Mouse (Mus musculus) B cell, adult 2 months (primary cell): ENCODE results near the gene Map6.

Experiments used
- DNase-seq, 2 experiments: peaks; one replicate each; pipeline ENCODE4 v3.0.0; 2022

The Map6 gene

DNA sequence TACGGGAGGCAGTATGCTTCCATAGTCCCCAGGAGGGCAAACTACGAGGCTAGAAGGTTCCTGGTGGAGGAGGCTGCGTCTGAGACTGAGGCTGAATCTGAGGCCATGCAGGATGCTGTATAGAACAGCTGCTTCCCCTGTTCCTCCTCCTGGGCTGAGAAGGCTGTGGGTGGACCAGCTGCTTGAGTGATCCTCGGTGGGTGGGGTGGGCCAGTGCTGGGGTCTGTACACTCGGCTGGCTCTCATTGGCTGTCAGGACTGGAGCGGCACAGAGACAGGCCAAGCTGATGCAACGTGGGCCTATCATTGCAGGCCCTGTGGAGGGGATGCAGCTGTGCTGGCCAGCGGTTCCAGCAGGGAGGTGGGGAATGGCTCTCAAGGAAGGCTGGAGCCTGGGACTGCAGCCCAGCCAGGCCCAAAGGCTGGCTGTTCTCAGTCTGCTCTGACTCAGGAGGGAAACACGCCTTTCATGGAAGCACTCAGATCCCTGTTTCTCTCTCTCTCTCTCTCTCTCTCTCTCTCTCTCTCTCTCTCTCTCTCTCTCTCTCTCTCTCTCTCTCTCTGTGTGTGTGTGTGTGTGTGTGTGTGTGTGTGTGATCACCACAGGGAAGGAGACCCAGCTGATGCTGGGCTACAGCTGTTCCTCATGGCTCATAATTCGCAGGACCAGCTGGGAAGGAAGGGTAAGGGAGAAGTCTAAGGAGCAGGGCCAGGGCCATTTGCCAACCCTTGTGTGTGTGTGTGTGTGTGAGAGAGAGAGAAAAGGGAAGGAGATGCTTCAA lies 93.0 kb downstream of the Map6 start:
- no peak for DNase-seq

DNA sequence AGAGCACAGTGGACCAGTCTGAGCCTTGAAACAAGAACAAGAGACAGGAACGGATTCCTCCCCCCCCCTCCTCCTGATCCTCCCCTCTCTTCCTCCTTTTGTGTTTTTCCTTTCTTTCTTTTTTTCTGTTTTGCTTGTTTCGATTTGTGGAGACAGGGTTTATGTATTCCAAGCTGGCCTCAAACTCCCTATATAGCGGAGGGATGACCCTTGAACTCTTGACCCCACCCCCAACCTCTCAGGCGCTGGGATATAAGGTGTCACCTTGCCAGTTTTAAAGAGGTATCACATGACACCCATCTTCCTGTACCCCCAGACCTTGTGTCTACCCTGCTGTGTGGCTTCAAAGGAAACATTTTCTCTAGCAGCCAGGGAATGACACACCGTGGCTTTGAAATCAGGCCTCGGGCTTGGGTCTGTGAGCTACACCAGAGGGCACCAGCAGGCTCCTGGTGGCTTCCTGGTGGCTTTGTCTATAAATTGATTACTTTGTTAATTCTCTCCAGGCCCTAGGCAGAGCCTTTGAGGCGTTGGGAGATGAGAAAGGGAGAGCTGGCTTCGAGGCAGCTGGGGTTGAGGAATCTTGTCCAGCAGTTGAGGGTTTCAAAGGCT lies 93.7 kb downstream of the Map6 start:
- no peak for DNase-seq

DNA sequence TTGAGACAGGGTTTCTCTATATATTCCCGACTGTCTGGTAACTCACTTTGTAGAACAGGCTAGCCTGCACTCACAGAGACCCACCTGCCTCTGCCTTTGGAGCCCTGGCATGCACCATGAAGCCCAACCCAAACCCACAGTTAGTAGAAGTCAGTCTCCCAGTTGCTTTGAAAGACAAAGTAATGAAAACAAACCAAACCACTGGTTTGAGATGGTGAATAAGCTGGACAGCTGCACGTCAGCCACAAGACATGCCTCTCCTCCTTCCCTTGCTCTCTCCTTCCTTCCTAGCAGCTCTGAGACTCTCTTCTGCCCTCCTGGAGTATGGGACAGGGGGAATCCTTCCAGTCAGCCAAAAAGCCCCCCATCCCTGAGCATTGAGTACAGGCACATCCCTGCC lies 94.9 kb downstream of the Map6 start:
- DNase-seq = no peak

DNA sequence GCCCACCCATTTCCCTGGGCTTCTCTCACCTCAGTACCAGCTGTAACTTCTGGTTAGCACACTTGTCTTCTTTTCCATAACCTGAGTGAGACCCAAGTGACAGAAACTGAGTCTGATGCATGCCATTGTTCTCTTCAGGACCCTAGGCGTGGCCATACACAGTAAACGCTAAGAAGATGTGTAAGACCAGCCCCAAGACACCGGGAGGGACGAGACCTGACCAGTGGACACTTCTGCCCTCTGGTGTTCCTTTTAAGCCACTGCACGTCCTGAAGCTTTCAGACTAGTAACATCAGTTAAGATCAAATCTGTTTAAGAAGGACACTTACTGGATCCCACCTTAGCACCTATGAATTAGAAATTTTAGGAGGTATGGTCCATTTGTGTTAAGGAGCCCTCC lies 97.8 kb downstream of the Map6 start:
- DNase-seq = peak; percentile 26

DNA sequence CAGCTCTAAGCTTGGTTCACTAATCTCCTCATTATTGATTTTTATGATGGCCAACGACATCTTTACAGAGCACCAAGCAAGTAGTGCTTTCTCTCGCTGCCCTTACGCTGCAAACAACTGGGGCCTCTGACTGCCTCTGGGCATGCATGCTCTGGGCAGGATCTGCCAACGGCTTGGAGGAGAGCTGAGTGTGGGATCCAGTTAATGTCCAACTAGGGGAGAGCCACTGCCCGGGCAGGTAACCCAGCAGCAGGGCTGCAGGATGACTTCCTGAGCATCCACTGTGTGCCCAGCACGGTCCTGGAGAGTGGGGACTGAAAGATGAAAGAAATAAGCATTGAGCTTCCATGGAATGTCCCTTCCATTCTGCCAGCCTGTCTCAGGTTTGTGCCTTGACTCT lies 99.5 kb downstream of the Map6 start:
- DNase-seq = no peak

DNA sequence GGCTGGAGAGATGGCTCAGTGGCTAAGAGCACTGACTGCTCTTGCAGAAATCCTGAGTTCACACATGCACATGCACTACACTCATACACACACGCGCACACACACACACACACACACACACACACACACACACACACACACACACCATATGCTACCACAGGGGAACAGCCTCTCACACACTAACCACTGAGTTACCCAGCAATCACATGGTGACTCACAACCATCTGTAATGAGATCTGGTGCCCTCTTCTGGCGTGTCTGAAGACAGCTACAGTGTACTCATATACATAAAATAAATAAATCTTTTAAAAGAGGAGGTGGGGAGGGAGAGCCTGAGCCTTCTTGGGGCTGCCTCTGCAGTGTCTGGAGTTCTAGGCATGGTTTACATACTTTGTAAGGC lies 107.1 kb downstream of the Map6 start:
- DNase-seq = peak in 1 of 2 experiments; percentile 20

DNA sequence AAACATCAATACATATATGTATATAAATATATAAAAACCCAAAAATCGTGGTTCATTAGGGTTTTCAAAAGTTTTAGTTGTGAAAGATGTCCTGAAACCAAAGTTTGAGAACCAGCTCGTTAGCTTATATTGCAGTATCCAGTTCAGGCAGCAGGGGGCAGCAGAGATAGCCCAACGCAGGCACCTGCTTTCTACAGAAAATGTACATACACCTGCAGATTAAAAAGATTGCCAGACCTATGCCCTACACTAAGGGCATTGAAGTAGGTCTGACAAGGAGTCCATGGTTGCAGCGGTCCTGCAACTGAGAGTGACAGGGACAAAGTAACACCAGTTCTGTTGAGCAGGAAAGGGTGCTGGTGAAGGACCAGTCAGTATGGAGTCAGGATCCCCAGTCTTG lies 108.2 kb downstream of the Map6 start:
- DNase-seq = peak; percentile 92 to 93

DNA sequence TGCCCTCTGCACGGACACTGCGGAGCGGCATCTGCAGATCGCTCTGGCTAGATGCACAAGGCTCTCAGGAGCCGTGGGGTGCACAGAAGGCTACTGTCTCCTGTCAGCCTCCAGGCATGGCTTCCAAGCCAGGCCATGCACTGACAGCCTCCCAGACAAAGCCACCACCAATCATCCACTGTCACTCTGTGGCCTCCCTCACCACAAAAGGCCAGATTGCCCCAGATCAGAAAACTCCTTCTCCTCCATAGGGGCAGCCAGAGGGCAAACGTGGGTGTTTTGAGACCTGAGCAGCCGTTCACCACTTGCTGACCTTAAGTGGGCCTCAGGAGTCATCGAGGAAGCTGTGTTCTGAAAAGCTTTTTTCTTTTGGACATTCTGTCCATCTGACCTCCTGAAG lies 111.6 kb downstream of the Map6 start:
- no peak for DNase-seq

DNA sequence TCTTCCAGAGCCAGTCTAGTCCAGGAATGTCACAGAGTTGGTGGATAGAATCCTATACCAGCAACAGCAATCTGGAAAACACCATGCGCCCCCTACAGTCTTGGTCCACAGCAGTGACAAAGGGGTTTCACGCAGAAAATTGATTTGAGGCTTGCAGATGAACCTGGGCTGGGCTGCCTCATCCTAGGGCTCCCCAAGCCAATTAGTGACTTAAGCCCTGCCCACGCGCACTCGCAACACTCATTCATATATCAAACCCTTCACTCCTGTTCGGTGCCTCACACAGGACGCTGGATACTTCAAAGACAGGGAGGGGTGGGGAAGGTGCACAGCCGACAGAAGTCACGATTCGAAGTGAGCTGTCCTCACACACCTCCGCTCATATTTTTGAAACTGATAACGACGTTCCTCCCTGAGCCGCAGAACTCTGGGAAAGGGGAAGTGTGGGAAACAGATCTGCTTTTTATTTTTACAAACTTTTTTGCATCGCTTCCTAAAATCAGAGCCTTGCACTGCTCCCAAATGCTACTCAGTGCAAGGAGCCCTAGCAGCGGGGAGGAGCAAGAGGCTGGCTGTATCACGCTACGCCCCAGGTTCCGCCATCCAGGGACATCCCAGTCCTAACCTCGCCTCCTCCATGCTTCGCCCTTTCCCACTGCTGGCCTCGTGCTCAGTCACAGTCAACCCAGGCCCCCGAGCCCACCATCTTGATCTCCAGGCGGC lies 113.4 kb downstream of the Map6 start:
- DNase-seq = peak; percentile 29 to 33

DNA sequence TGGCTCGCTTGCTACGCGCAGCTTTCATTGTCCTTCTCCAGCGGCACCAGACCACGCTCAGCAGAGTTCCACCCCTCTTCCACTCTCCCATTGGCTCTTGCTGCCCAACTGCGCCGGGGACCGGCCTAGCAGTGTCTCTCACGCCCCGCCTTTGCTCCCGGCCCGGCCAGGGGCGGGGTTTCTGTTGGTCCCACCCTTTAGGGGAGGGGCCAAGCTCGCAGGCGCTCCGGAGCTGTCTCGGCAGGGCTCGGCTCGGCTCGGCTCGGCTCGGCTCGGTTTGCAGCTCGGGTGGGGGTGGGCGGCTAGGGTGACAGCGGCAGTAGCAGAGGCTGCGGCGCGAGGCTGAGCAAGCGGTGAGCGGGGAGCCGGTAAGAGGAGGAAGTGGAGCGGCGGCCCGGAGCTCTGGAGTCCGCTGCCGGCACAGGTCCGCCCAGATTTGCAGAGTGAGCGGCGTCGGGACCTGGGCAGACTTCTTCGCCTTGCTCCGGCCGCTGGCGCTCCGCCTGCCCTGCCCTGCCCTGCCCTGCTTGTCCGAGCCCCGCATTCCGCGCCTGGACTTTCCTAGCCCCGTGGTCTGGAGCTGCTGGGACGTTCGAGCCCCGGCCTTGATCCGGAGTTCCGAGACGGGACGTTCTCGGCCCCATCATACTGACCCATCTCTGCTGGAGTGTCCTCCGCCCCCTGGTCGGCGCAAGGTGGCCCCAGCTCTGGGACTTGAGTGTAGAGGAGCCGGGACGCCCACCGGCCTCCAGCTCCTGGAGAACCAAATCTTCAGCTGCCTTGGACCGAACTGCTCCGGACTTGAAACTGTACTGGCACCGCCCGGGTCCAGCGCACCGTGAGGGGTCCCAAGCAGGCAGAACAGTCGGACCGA lies 114.2 kb downstream of the Map6 start, which contains the start of gene Gdpd5:
Gdpd5 (plus strand) TSS at position 201 of the 874 bp plus-strand sequence.
- peak; percentile 99 to 100 for DNase-seq

DNA sequence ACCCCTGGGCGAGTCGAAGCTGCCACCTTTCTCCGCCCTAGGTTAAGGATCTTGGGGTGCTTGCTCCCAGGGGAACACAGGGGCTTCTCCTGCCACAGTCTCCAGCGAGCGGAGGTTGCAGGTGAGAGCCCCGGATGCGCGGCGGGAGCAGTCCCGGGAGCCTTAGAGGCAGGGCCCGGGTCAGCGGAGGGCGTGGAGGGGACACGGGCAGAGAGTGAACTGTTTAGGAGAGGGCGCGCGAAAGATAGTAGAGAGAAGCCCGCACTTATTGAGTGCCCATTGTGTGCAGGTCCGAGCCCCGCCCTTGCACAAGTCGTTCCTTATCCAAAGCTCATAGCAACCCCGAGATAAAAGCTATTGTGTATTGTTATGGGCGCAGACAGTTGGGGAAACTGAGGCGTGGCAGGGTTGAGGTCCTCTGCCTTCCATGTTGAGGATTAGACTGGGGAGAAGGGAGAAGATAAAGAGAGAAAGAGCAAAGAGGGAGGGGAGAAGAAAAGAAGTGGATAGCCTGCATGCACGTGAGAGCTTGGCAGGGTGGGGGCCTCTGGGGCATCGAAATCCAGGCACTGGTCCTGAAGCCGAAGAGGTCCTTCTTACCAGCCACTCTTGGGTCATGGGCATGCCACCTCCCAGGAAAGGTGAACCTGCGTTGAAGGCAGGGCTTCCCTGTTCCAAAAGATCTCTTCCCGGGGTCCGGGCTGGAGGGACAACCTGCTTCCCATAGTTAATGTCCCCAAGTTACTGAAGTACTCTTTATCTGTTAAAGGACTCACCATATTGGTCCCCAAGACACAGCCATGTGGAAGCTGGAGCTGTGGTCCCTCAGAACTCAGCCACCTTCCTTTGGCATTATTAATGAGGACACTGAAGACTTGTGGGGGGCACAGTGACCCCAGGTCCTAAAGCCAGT lies 115.1 kb downstream of the Map6 start:
- DNase-seq = peak in 1 of 2 experiments; percentile 25

DNA sequence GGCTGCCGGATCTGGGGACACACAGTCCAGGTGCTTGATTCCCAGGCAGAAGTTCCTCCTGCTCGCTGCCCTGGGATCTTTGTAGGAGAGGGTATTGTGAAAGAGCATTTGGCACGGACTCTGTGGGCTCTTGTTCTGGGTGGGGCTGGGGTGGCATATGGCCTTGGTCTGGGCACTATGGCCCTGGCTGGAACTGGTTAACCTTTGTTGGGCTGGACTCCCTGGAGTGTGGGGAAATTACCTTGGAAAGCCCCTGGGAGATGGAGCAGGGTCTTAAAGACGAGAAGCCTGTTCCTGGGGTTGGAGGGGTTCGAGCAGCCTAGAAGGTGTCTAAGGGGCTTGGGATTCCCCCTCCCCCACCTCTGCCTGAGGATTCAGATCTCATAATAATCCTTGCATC lies 116.0 kb downstream of the Map6 start:
- DNase-seq = no peak

DNA sequence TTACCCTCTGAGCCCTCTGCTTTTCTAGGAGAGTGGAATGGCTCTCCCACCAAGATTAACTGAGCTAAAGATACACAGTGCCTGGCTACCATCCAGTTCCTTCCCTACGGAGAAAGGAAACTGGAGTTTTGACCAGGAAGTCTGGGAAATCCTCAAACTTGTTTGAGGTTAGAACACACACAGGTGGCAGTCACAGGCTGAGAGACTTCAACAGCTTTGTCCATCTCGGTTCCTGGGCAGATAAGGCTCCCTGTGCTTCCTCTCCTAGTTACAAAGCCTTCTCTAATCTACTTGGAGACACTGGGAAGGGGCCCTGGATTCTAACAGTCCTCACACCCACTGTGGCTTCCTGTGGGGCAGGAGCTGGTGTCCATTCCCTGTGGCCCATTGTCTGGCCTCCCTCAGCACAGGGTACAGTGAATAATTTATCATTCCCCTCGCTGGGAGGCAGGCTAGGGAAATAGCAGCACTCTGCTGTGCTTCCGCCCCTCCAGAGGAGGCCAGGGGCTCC lies 116.9 kb downstream of the Map6 start:
- DNase-seq = no peak

DNA sequence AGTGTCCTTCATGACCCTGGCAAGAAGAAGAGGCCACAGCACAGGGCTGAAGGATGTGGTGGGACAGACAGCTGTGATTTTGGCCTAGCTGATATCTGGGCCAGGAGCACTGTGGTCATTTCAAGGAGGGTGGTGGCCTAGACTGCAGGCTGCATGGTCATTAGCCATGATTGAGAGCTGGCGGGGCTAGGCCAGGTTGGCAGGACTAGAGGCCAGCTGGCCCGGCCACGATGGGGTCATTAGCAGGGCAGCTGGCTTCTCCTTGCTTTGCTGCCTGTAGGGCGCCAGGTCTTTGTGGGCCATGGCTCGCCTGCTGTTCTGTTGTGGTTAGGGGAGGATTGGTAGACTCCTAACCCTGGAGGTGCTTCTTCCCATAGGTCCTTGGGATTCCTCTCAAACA lies 118.8 kb downstream of the Map6 start:
- no peak for DNase-seq
